Mouse (Mus musculus): Measurements from ENCODE around the gene Pcsk4. TPM values are rescaled to one million over a fixed set of nuclear protein-coding genes. Genes with fewer than 3 reads are reported as not detected.

Pcsk4 gene
- polyA plus RNA-seq, 1 experiment from 2014 or later = 6.1 TPM

- peak; percentile 81 for ATAC-seq (ENCODE audit: low FRiP score, low read depth)
- under 1% methylated on average over 72 of the region's 72 CpGs for WGBS
- Histone ChIP-seq H3K4me2 (peak within 1 kb of the TSS; percentile 84), H3K9ac (peak within 1 kb of the TSS; percentile 96), H3K9me3 (no peaks in the 10 kb centered on the region), H3K4me3 (peak within 1 kb of the TSS; percentile 85), H3K27ac (replicated peaks) (peak within 1 kb of the TSS; percentile 93), H3K4me1 (replicated peaks) (peaks cover 49% of the 10 kb centered on the region), H3K27me3 (no peaks in the 10 kb centered on the region), H3K36me3 (peaks cover 24% of the 10 kb centered on the region)
These were observed 36.8 kb downstream of the Pcsk4 start, which contains the start of gene Rps15 for GRCm38 (mm10) chr10:80292251-80293146. Gene Rps15, plus strand, starts transcription at chr10:80292453.

DNA sequence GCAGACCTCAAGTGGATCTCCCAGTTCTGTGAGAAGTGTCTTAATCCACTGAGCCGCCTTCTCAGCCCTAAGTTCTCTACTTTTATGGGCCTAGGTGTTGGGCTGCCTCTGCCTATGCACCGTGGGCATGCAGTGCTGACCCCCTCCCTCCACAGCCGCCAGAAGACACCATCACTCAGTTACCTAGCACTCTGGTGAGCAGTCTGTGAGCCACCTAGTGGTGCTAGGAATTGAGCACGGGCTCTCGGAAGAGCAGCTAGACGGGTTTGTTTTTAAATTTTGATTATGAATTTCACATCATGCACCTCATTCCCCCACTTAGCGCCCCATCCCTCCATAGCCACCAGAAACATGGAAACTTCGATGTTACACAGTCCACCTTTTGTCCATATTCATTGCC lies 40.6 kb downstream of the Pcsk4 start:
- Histone ChIP-seq H3K27ac (replicated peaks) (no peak overlapping the region), H3K36me3 (peaks cover 34% of the 10 kb centered on the region), H3K4me1 (replicated peaks) (peaks cover 12% of the 10 kb centered on the region), H3K27me3 (no peaks in the 10 kb centered on the region), H3K4me3 (no peak overlapping the region), H3K4me2 (no peak overlapping the region), H3K9me3 (no peaks in the 10 kb centered on the region), H3K9ac (no peak overlapping the region)
- ATAC-seq (ENCODE audit: low FRiP score, low read depth) = no peak
- 65% methylated on average over 8 of the region's 8 CpGs for WGBS

GRCm38 (mm10) chr10:80288097-80288496 lies 41.2 kb downstream of the Pcsk4 start:
- no peak overlapping the region for H3K9ac ChIP-seq
- no peaks in the 10 kb centered on the region for H3K27me3 ChIP-seq
- peaks cover 7% of the 10 kb centered on the region for H3K4me1 ChIP-seq (replicated peaks)
- peaks cover 38% of the 10 kb centered on the region for H3K36me3 ChIP-seq
- no peaks in the 10 kb centered on the region for H3K9me3 ChIP-seq
- no peak for ATAC-seq (ENCODE audit: low FRiP score, low read depth)
- H3K4me3 ChIP-seq = no peak overlapping the region
- 95% methylated on average over 12 of the region's 12 CpGs for WGBS
- H3K4me2 ChIP-seq = no peak overlapping the region
- no peak overlapping the region for H3K27ac ChIP-seq (replicated peaks)

- 79% methylated on average over 14 of the region's 15 CpGs for WGBS
- ATAC-seq (ENCODE audit: low FRiP score, low read depth) = no peak
These were observed 43.9 kb downstream of the Pcsk4 start for GRCm38 (mm10) chr10:80285222-80286070.

GRCm38 (mm10) chr10:80282481-80283441 lies 46.5 kb downstream of the Pcsk4 start:
- H3K4me3 ChIP-seq = no peak overlapping the region
- ATAC-seq (ENCODE audit: low FRiP score, low read depth) = no peak
- H3K36me3 ChIP-seq = peaks cover 68% of the 10 kb centered on the region
- WGBS = 93% methylated on average over 20 of the region's 20 CpGs
- 0 out of 2 replicates have a peak, but pooled peaks cover 3% of the 10 kb centered on the region for H3K4me1 ChIP-seq (replicated peaks)
- no peak overlapping the region for H3K4me2 ChIP-seq
- H3K9me3 ChIP-seq = no peaks in the 10 kb centered on the region
- H3K27ac ChIP-seq (replicated peaks) = no peak overlapping the region
- no peaks in the 10 kb centered on the region for H3K27me3 ChIP-seq
- no peak overlapping the region for H3K9ac ChIP-seq

More at GRCm38 (mm10) chr10:80285222-80286070, 43.9 kb downstream of the Pcsk4 start:
- no peak overlapping the region for H3K4me3 ChIP-seq
- H3K4me2 ChIP-seq = no peak overlapping the region
- H3K27ac ChIP-seq (replicated peaks) = no peak overlapping the region
- H3K27me3 ChIP-seq = no peaks in the 10 kb centered on the region
- H3K4me1 ChIP-seq (replicated peaks) = 0 out of 2 replicates have a peak, but pooled peaks cover 3% of the 10 kb centered on the region
- no peaks in the 10 kb centered on the region for H3K9me3 ChIP-seq
- H3K9ac ChIP-seq = no peak overlapping the region
- H3K36me3 ChIP-seq = peaks cover 47% of the 10 kb centered on the region

DNA sequence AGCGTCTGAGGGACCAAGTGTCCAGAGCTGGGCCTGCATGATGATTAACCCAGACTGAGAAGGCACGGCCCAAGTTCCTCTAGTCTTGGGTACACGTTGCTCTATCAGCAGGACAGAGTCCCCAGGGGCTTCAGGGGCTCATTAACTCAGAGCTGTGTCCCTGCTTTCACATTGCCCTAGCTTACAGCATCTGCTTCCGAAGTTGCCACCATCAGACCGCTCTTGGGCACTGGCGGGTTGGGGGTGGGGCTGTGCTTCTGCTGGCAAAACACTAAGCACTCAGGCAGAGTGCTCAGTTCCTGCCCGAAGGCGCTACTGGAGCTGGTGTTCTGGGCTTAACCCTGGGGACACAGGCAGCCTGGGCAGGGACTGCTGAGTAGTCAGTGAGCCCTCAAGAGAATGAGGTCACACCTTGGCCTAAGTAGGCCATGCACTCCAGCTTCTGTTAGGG lies 47.4 kb downstream of the Pcsk4 start:
- no peak overlapping the region for H3K4me3 ChIP-seq
- no peaks in the 10 kb centered on the region for H3K27me3 ChIP-seq
- no peak overlapping the region for H3K9ac ChIP-seq
- H3K4me1 ChIP-seq (replicated peaks) = 0 out of 2 replicates have a peak, but pooled peaks cover 3% of the 10 kb centered on the region
- 59% methylated on average over 8 of the region's 8 CpGs for WGBS
- ATAC-seq (ENCODE audit: low FRiP score, low read depth) = no peak
- no peak overlapping the region for H3K4me2 ChIP-seq
- no peak overlapping the region for H3K27ac ChIP-seq (replicated peaks)
- no peaks in the 10 kb centered on the region for H3K9me3 ChIP-seq
- peaks cover 73% of the 10 kb centered on the region for H3K36me3 ChIP-seq

GRCm38 (mm10) chr10:80281304-80281703 lies 48.0 kb downstream of the Pcsk4 start:
- no peak overlapping the region for H3K4me2 ChIP-seq
- H3K9ac ChIP-seq = no peak overlapping the region
- 88% methylated on average over 7 of the region's 7 CpGs for WGBS
- no peaks in the 10 kb centered on the region for H3K9me3 ChIP-seq
- H3K4me3 ChIP-seq = no peak overlapping the region
- H3K27me3 ChIP-seq = no peaks in the 10 kb centered on the region
- no peak overlapping the region for H3K27ac ChIP-seq (replicated peaks)
- ATAC-seq (ENCODE audit: low FRiP score, low read depth) = no peak
- 0 out of 2 replicates have a peak, but pooled peaks cover 3% of the 10 kb centered on the region for H3K4me1 ChIP-seq (replicated peaks)
- H3K36me3 ChIP-seq = peaks cover 77% of the 10 kb centered on the region

- Histone ChIP-seq H3K4me3 (no peak overlapping the region), H3K4me1 (replicated peaks) (0 out of 2 replicates have a peak, but pooled peaks cover 3% of the 10 kb centered on the region), H3K27me3 (no peaks in the 10 kb centered on the region), H3K9me3 (no peaks in the 10 kb centered on the region), H3K27ac (replicated peaks) (no peak overlapping the region), H3K36me3 (peaks cover 66% of the 10 kb centered on the region), H3K4me2 (no peak overlapping the region), H3K9ac (no peak overlapping the region)
- no peak for ATAC-seq (ENCODE audit: low FRiP score, low read depth)
- WGBS = 96% methylated on average over 12 of the region's 12 CpGs
These were observed 50.0 kb downstream of the Pcsk4 start for GRCm38 (mm10) chr10:80279273-80279672.

GRCm38 (mm10) chr10:80278390-80278789 lies 50.9 kb downstream of the Pcsk4 start:
- WGBS = 92% methylated on average over 9 of the region's 9 CpGs
- Histone ChIP-seq H3K4me1 (replicated peaks) (0 out of 2 replicates have a peak, but pooled peaks cover 3% of the 10 kb centered on the region), H3K27me3 (no peaks in the 10 kb centered on the region), H3K27ac (replicated peaks) (no peak overlapping the region), H3K4me2 (no peak overlapping the region), H3K4me3 (no peak overlapping the region), H3K9me3 (no peaks in the 10 kb centered on the region), H3K9ac (no peak overlapping the region), H3K36me3 (peaks cover 57% of the 10 kb centered on the region)
- no peak for ATAC-seq (ENCODE audit: low FRiP score, low read depth)

- no peak overlapping the region for H3K4me2 ChIP-seq
- H3K27me3 ChIP-seq = no peaks in the 10 kb centered on the region
- H3K9ac ChIP-seq = no peak overlapping the region
- H3K27ac ChIP-seq (replicated peaks) = no peak overlapping the region
- H3K4me3 ChIP-seq = no peak overlapping the region
- H3K9me3 ChIP-seq = no peaks in the 10 kb centered on the region
- 88% methylated on average over 5 of the region's 5 CpGs for WGBS
- peaks cover 13% of the 10 kb centered on the region; the same call in 1 of the 2 replicates for H3K4me1 ChIP-seq (replicated peaks)
- H3K36me3 ChIP-seq = peaks cover 52% of the 10 kb centered on the region
- ATAC-seq (ENCODE audit: low FRiP score, low read depth) = no peak
These were observed 53.1 kb downstream of the Pcsk4 start for GRCm38 (mm10) chr10:80276238-80276637.

DNA sequence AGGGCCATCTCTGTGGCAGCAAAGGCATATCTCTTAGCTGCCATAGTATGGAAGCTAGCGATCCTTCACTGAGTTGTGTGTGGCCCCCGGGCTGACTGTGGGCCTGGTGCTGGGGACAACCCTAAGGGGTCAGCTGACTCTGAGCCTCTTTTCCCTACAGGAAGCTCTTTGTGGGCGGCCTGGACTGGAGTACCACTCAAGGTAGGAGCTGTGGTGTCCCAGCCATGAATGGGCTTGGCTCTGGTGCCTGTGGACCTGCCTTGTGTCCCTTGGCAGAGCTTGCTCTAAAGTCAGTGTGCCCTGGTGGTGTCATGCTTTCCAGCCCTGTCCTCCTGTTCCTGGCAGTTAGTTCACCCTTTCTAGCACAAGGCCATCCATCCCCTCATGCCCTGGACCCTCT lies 55.5 kb downstream of the Pcsk4 start:
- Histone ChIP-seq H3K9ac (no peak overlapping the region), H3K9me3 (no peaks in the 10 kb centered on the region), H3K4me1 (replicated peaks) (peaks cover 32% of the 10 kb centered on the region), H3K27me3 (no peaks in the 10 kb centered on the region), H3K4me3 (no peak overlapping the region), H3K4me2 (no peak overlapping the region), H3K27ac (replicated peaks) (no peak overlapping the region), H3K36me3 (peaks cover 30% of the 10 kb centered on the region)
- no peak for ATAC-seq (ENCODE audit: low FRiP score, low read depth)
- WGBS = 92% methylated on average over 3 of the region's 3 CpGs
